Mouse (Mus musculus): ENCODE results near the gene Nt5c2. TPM values are rescaled to one million over a fixed set of nuclear protein-coding genes. Genes with fewer than 3 reads are reported as not detected.

The Nt5c2 gene
- polyA plus RNA-seq, 1 experiment from 2014 or later = 93.8 TPM

GRCm38 (mm10) chr19:46975997-46976396, 39.0 kb downstream of the Nt5c2 start:
- ATAC-seq (ENCODE audit: low FRiP score) = no peak
- Histone ChIP-seq H3K27me3 (ENCODE audit: control insufficient read depth, insufficient read depth, low read length) (no peaks in the 10 kb centered on the region), H3K27ac (no peak overlapping the region), H3K4me1 (replicated peaks; ENCODE audit: control insufficient read depth, insufficient read depth, low read length) (peaks cover 13% of the 10 kb centered on the region), H3K36me3 (replicated peaks; ENCODE audit: control insufficient read depth, insufficient read depth) (no peaks in the 10 kb centered on the region), H3K9ac (no peak overlapping the region), H3K4me2 (replicated peaks) (no peak overlapping the region), H3K9me3 (ENCODE audit: control insufficient read depth, low read length) (no peaks in the 10 kb centered on the region), H3K4me3 (replicated peaks; ENCODE audit: low read length) (no peak overlapping the region)
- DNase-seq (ENCODE audit: low spot score) = no peak
- 92% methylated on average over 8 of the region's 8 CpGs for WGBS

GRCm38 (mm10) chr19:46975565-46975964, 39.4 kb downstream of the Nt5c2 start:
- H3K4me1 ChIP-seq (replicated peaks; ENCODE audit: control insufficient read depth, insufficient read depth, low read length) = peaks cover 17% of the 10 kb centered on the region
- no peak for ATAC-seq (ENCODE audit: low FRiP score)
- H3K9me3 ChIP-seq (ENCODE audit: control insufficient read depth, low read length) = no peaks in the 10 kb centered on the region
- no peaks in the 10 kb centered on the region for H3K36me3 ChIP-seq (replicated peaks; ENCODE audit: control insufficient read depth, insufficient read depth)
- H3K27ac ChIP-seq = no peak overlapping the region
- 76% methylated on average over 4 of the region's 4 CpGs for WGBS
- no peak overlapping the region for H3K4me2 ChIP-seq (replicated peaks)
- H3K9ac ChIP-seq = no peak overlapping the region
- H3K4me3 ChIP-seq (replicated peaks; ENCODE audit: low read length) = no peak overlapping the region
- no peaks in the 10 kb centered on the region for H3K27me3 ChIP-seq (ENCODE audit: control insufficient read depth, insufficient read depth, low read length)
- no peak for DNase-seq (ENCODE audit: low spot score)

GRCm38 (mm10) chr19:46972159-46972558, 42.8 kb downstream of the Nt5c2 start:
- Histone ChIP-seq H3K36me3 (replicated peaks; ENCODE audit: control insufficient read depth, insufficient read depth) (no peaks in the 10 kb centered on the region), H3K27ac (peak overlapping the region; percentile 96), H3K4me3 (replicated peaks; ENCODE audit: low read length) (no peak overlapping the region), H3K9me3 (ENCODE audit: control insufficient read depth, low read length) (no peaks in the 10 kb centered on the region), H3K4me1 (replicated peaks; ENCODE audit: control insufficient read depth, insufficient read depth, low read length) (peaks cover 22% of the 10 kb centered on the region), H3K4me2 (replicated peaks) (no peak overlapping the region), H3K9ac (peak overlapping the region; percentile 44; the same call in 1 of the 2 replicates), H3K27me3 (ENCODE audit: control insufficient read depth, insufficient read depth, low read length) (no peaks in the 10 kb centered on the region)
- 84% methylated on average over 3 of the region's 3 CpGs for WGBS
- no peak for DNase-seq (ENCODE audit: low spot score)
- ATAC-seq (ENCODE audit: low FRiP score) = no peak

- Histone ChIP-seq H3K27me3 (ENCODE audit: control insufficient read depth, insufficient read depth, low read length) (no peaks in the 10 kb centered on the region), H3K27ac (peak overlapping the region; percentile 96), H3K4me2 (replicated peaks) (peak overlapping the region; percentile 24; the same call in 1 of the 2 replicates), H3K4me1 (replicated peaks; ENCODE audit: control insufficient read depth, insufficient read depth, low read length) (peaks cover 22% of the 10 kb centered on the region), H3K36me3 (replicated peaks; ENCODE audit: control insufficient read depth, insufficient read depth) (no peaks in the 10 kb centered on the region), H3K9ac (peak overlapping the region; percentile 44), H3K4me3 (replicated peaks; ENCODE audit: low read length) (no peak overlapping the region), H3K9me3 (ENCODE audit: control insufficient read depth, low read length) (no peaks in the 10 kb centered on the region)
- 34% methylated on average over 9 of the region's 9 CpGs for WGBS
- ATAC-seq (ENCODE audit: low FRiP score) = 0 out of 2 replicates have a peak, but pooled peaks have one; percentile 47
- DNase-seq (ENCODE audit: low spot score) = no peak
Measured at GRCm38 (mm10) chr19:46971712-46972111, 43.2 kb downstream of the Nt5c2 start.

GRCm38 (mm10) chr19:46971051-46971689, 43.8 kb downstream of the Nt5c2 start:
- H3K4me3 ChIP-seq (replicated peaks; ENCODE audit: low read length) = no peak overlapping the region
- no peaks in the 10 kb centered on the region for H3K27me3 ChIP-seq (ENCODE audit: control insufficient read depth, insufficient read depth, low read length)
- DNase-seq (ENCODE audit: low spot score) (peak; percentile 69), ATAC-seq (ENCODE audit: low FRiP score) (peak; percentile 66; the same call in 1 of the 2 replicates)
- peak overlapping the region; percentile 96 for H3K27ac ChIP-seq
- peak overlapping the region; percentile 24; the same call in 1 of the 2 replicates for H3K4me2 ChIP-seq (replicated peaks)
- H3K9me3 ChIP-seq (ENCODE audit: control insufficient read depth, low read length) = no peaks in the 10 kb centered on the region
- WGBS = 22% methylated on average over 8 of the region's 8 CpGs
- peak overlapping the region; percentile 44 for H3K9ac ChIP-seq
- peaks cover 22% of the 10 kb centered on the region for H3K4me1 ChIP-seq (replicated peaks; ENCODE audit: control insufficient read depth, insufficient read depth, low read length)
- no peaks in the 10 kb centered on the region for H3K36me3 ChIP-seq (replicated peaks; ENCODE audit: control insufficient read depth, insufficient read depth)

- WGBS = 69% methylated on average over 13 of the region's 13 CpGs
- H3K9ac ChIP-seq = no peak overlapping the region
- H3K27me3 ChIP-seq (ENCODE audit: control insufficient read depth, insufficient read depth, low read length) = no peaks in the 10 kb centered on the region
- H3K4me3 ChIP-seq (replicated peaks; ENCODE audit: low read length) = no peak overlapping the region
- DNase-seq (ENCODE audit: low spot score) (no peak), ATAC-seq (ENCODE audit: low FRiP score) (no peak)
- H3K9me3 ChIP-seq (ENCODE audit: control insufficient read depth, low read length) = no peaks in the 10 kb centered on the region
- H3K4me1 ChIP-seq (replicated peaks; ENCODE audit: control insufficient read depth, insufficient read depth, low read length) = peaks cover 22% of the 10 kb centered on the region
- peak overlapping the region; percentile 23; the same call in 1 of the 2 replicates for H3K27ac ChIP-seq
- H3K36me3 ChIP-seq (replicated peaks; ENCODE audit: control insufficient read depth, insufficient read depth) = no peaks in the 10 kb centered on the region
- H3K4me2 ChIP-seq (replicated peaks) = no peak overlapping the region
Measured at GRCm38 (mm10) chr19:46970121-46970729, 44.7 kb downstream of the Nt5c2 start.

- H3K9me3 ChIP-seq (ENCODE audit: control insufficient read depth, low read length) = no peaks in the 10 kb centered on the region
- H3K4me2 ChIP-seq (replicated peaks) = no peak overlapping the region
- peaks cover 22% of the 10 kb centered on the region for H3K4me1 ChIP-seq (replicated peaks; ENCODE audit: control insufficient read depth, insufficient read depth, low read length)
- H3K27me3 ChIP-seq (ENCODE audit: control insufficient read depth, insufficient read depth, low read length) = no peaks in the 10 kb centered on the region
- H3K4me3 ChIP-seq (replicated peaks; ENCODE audit: low read length) = no peak overlapping the region
- no peak for ATAC-seq (ENCODE audit: low FRiP score)
- H3K36me3 ChIP-seq (replicated peaks; ENCODE audit: control insufficient read depth, insufficient read depth) = no peaks in the 10 kb centered on the region
- no peak overlapping the region for H3K9ac ChIP-seq
- no peak overlapping the region for H3K27ac ChIP-seq
- DNase-seq (ENCODE audit: low spot score) = no peak
- WGBS = 82% methylated on average over 22 of the region's 22 CpGs
Measured at GRCm38 (mm10) chr19:46969286-46969985, 45.5 kb downstream of the Nt5c2 start.

GRCm38 (mm10) chr19:46968833-46969232, 46.1 kb downstream of the Nt5c2 start:
- Histone ChIP-seq H3K9me3 (ENCODE audit: control insufficient read depth, low read length) (no peaks in the 10 kb centered on the region), H3K9ac (no peak overlapping the region), H3K4me1 (replicated peaks; ENCODE audit: control insufficient read depth, insufficient read depth, low read length) (peaks cover 22% of the 10 kb centered on the region), H3K27me3 (ENCODE audit: control insufficient read depth, insufficient read depth, low read length) (no peaks in the 10 kb centered on the region), H3K4me3 (replicated peaks; ENCODE audit: low read length) (no peak overlapping the region), H3K36me3 (replicated peaks; ENCODE audit: control insufficient read depth, insufficient read depth) (no peaks in the 10 kb centered on the region), H3K4me2 (replicated peaks) (no peak overlapping the region), H3K27ac (no peak overlapping the region)
- DNase-seq (ENCODE audit: low spot score) (no peak), ATAC-seq (ENCODE audit: low FRiP score) (no peak)
- WGBS = 88% methylated on average over 5 of the region's 5 CpGs

- no peak overlapping the region for H3K9ac ChIP-seq
- no peaks in the 10 kb centered on the region for H3K36me3 ChIP-seq (replicated peaks; ENCODE audit: control insufficient read depth, insufficient read depth)
- no peak for DNase-seq (ENCODE audit: low spot score)
- WGBS = 38% methylated on average over 4 of the region's 4 CpGs
- H3K4me1 ChIP-seq (replicated peaks; ENCODE audit: control insufficient read depth, insufficient read depth, low read length) = peaks cover 22% of the 10 kb centered on the region
- no peak overlapping the region for H3K4me2 ChIP-seq (replicated peaks)
- no peaks in the 10 kb centered on the region for H3K9me3 ChIP-seq (ENCODE audit: control insufficient read depth, low read length)
- no peaks in the 10 kb centered on the region for H3K27me3 ChIP-seq (ENCODE audit: control insufficient read depth, insufficient read depth, low read length)
- ATAC-seq (ENCODE audit: low FRiP score) = no peak
- H3K27ac ChIP-seq = no peak overlapping the region
- H3K4me3 ChIP-seq (replicated peaks; ENCODE audit: low read length) = no peak overlapping the region
Measured at GRCm38 (mm10) chr19:46967861-46968260, 47.1 kb downstream of the Nt5c2 start.
